Mouse (Mus musculus): ENCODE measurements around the gene Cdk15.

DNA sequence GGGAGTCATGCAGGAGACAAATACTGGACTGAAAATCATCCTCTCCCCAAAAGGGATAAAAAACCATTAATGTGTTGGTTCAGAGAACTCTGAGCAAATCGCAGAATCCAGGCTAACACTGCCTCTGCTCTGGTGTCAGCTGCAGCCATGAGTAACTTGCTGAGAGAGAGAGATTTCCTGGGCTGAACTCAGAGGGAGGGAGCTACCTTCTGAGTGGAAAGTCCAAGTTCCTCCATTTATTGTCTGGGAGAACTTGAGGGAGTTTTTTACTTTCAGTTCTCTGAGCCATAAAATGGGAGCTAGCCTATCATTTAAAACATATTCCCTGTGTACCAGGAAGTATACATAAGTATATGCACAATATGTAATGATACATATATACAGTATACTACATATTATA is 60.7 kb downstream of the Cdk15 start:
- TF ChIP-seq GATA1 (IDR thresholded peaks at IDR 0.05; ENCODE audit: borderline replicate concordance, low read length) (no peak), FLI1 (IDR thresholded peaks at IDR 0.05; ENCODE audit: low read length) (no peak)

Measured in megakaryocyte, embryonic 14.5 days (primary cell).